Mouse (Mus musculus): Measurements from ENCODE around the gene Sap30. TPM values are rescaled to one million over a fixed set of nuclear protein-coding genes. Genes with fewer than 3 reads are reported as not detected.
"Not testable (repeated sequence)": the region's sequence is repeated elsewhere in the genome, so short reads cannot be mapped to it uniquely, and the experiment has no call there.

Gene Sap30
- polyA plus RNA-seq, 1 experiment, result 47.8 TPM

DNA sequence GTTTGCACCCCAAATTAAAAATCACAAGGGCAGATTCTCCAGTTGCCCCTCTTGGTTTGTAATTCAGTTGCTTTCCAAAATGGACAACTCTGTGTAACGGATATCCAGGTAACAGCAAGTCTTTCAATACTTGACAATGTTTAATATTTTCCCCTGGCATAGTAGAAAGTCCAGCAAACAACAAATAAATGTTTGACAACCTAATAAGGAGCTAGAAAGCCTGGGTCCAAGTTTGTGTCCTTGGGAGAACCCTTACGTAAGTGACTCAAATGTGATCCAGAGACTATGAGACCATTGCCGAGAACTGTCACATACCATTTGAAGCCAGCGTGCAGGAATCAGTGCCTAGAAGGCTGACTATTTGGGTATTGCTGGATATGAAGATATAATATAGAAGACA is 35.8 kb downstream of the Sap30 start:
- Histone ChIP-seq H3K4me1 (ENCODE audit: control insufficient read depth, insufficient read depth, low read length) (no peaks in the 10 kb centered on the region), H3K4me3 (ENCODE audit: insufficient read depth, low read length) (no peak overlapping the region), H3K27ac (ENCODE audit: insufficient read depth, low read depth, low read length) (no peak overlapping the region)
- no peak for TF ChIP-seq POLR2A (IDR thresholded peaks at IDR 0.05; ENCODE audit: borderline replicate concordance, low read depth, low read length)
- no peak for TF ChIP-seq CTCF (IDR thresholded peaks at IDR 0.05; ENCODE audit: low read depth, low read length)

GRCm38 (mm10) chr8:57450726-57451125 is 36.9 kb downstream of the Sap30 start:
- Histone ChIP-seq H3K27ac (ENCODE audit: insufficient read depth, low read depth, low read length) (no peak overlapping the region), H3K4me1 (ENCODE audit: control insufficient read depth, insufficient read depth, low read length) (no peaks in the 10 kb centered on the region), H3K4me3 (ENCODE audit: insufficient read depth, low read length) (no peak overlapping the region)
- TF ChIP-seq CTCF (IDR thresholded peaks at IDR 0.05; ENCODE audit: low read depth, low read length) (no peak), POLR2A (IDR thresholded peaks at IDR 0.05; ENCODE audit: borderline replicate concordance, low read depth, low read length) (no peak)

- not testable (repeated sequence) for H3K4me1 ChIP-seq (ENCODE audit: control insufficient read depth, insufficient read depth, low read length); H3K4me3 ChIP-seq (ENCODE audit: insufficient read depth, low read length); H3K27ac ChIP-seq (ENCODE audit: insufficient read depth, low read depth, low read length)
These were observed 41.8 kb downstream of the Sap30 start for GRCm38 (mm10) chr8:57445901-57446300.

- no peak overlapping the region for H3K27ac ChIP-seq (ENCODE audit: insufficient read depth, low read depth, low read length)
- peaks cover 10% of the 10 kb centered on the region for H3K4me1 ChIP-seq (ENCODE audit: control insufficient read depth, insufficient read depth, low read length)
- H3K4me3 ChIP-seq (ENCODE audit: insufficient read depth, low read length), result no peak overlapping the region
- TF ChIP-seq POLR2A (IDR thresholded peaks at IDR 0.05; ENCODE audit: borderline replicate concordance, low read depth, low read length), result no peak
- no peak for TF ChIP-seq CTCF (IDR thresholded peaks at IDR 0.05; ENCODE audit: low read depth, low read length)
These were observed 44.4 kb downstream of the Sap30 start for GRCm38 (mm10) chr8:57443289-57443688.

- Histone ChIP-seq H3K4me3 (ENCODE audit: insufficient read depth, low read length) (no peak overlapping the region), H3K27ac (ENCODE audit: insufficient read depth, low read depth, low read length) (no peak overlapping the region), H3K4me1 (ENCODE audit: control insufficient read depth, insufficient read depth, low read length) (peaks cover 11% of the 10 kb centered on the region)
- no peak for TF ChIP-seq CTCF (IDR thresholded peaks at IDR 0.05; ENCODE audit: low read depth, low read length)
- TF ChIP-seq POLR2A (IDR thresholded peaks at IDR 0.05; ENCODE audit: borderline replicate concordance, low read depth, low read length), result no peak
These were observed 46.1 kb downstream of the Sap30 start for GRCm38 (mm10) chr8:57441556-57441955.

- Histone ChIP-seq H3K4me1 (ENCODE audit: control insufficient read depth, insufficient read depth, low read length) (peaks cover 15% of the 10 kb centered on the region), H3K4me3 (ENCODE audit: insufficient read depth, low read length) (no peak overlapping the region), H3K27ac (ENCODE audit: insufficient read depth, low read depth, low read length) (no peak overlapping the region)
- TF ChIP-seq POLR2A (IDR thresholded peaks at IDR 0.05; ENCODE audit: borderline replicate concordance, low read depth, low read length), result no peak
- no peak for TF ChIP-seq CTCF (IDR thresholded peaks at IDR 0.05; ENCODE audit: low read depth, low read length)
These were observed 46.5 kb downstream of the Sap30 start for GRCm38 (mm10) chr8:57441131-57441530.

DNA sequence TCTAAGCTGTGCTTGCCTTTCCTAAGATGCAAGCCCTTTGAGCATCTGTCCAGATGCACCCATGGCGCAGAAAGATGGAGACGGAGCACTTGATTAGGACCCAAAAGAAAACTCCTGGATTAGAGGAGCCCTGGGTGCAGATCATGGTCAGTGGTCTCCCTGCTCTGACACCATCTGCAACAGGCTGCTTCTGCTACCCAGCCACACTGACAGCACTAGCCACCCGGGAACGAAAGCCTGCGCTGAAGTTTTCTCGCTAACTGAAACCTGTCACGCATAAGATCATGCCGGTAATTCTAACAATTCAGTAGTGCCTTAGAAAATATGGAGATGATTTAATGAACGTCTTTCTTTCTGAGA is 51.2 kb downstream of the Sap30 start:
- Histone ChIP-seq H3K4me3 (ENCODE audit: insufficient read depth, low read length) (no peak overlapping the region), H3K27ac (ENCODE audit: insufficient read depth, low read depth, low read length) (no peak overlapping the region), H3K4me1 (ENCODE audit: control insufficient read depth, insufficient read depth, low read length) (peaks cover 28% of the 10 kb centered on the region)
- TF ChIP-seq CTCF (IDR thresholded peaks at IDR 0.05; ENCODE audit: low read depth, low read length), result no peak
- no peak for TF ChIP-seq POLR2A (IDR thresholded peaks at IDR 0.05; ENCODE audit: borderline replicate concordance, low read depth, low read length)

DNA sequence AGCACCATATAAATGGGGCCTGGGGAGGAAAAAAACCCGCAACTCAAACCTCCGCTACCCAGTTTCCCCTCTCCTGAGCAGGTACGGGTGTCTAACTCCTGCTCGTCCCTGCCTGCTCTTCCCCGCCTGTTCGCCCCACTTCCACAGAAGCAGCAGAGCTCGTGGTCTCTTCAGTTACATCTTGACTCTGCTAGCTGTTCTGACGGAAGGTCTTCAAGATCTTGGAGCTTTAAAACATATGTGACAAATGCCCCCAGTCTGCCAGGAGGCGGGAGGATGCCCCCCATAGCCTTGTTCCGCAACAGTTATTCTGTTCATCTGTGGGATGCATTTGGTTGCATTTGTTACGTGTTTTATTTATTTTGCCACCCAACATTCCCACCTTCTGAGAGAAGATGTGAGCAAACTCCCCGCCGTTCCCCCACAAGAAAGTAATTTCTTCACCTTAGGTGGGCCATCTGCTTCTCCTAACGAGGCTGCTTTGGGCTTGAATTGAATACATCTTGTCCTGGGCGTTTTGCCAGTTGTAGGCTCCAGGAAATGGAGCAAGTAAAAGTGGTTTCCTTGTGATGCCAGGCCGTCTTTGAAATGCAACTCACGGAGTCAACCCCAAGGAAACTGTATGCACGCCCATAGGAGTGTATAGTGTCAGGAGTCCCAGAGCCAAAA is 51.8 kb downstream of the Sap30 start:
- H3K27ac ChIP-seq (ENCODE audit: insufficient read depth, low read depth, low read length), result no peak overlapping the region
- H3K4me3 ChIP-seq (ENCODE audit: insufficient read depth, low read length), result no peak overlapping the region
- peaks cover 28% of the 10 kb centered on the region for H3K4me1 ChIP-seq (ENCODE audit: control insufficient read depth, insufficient read depth, low read length)
- TF ChIP-seq CTCF (IDR thresholded peaks at IDR 0.05; ENCODE audit: low read depth, low read length), result no peak
- no peak for TF ChIP-seq POLR2A (IDR thresholded peaks at IDR 0.05; ENCODE audit: borderline replicate concordance, low read depth, low read length)

- peaks cover 26% of the 10 kb centered on the region for H3K4me1 ChIP-seq (ENCODE audit: control insufficient read depth, insufficient read depth, low read length)
- no peak overlapping the region for H3K4me3 ChIP-seq (ENCODE audit: insufficient read depth, low read length)
- no peak overlapping the region for H3K27ac ChIP-seq (ENCODE audit: insufficient read depth, low read depth, low read length)
- TF ChIP-seq CTCF (IDR thresholded peaks at IDR 0.05; ENCODE audit: low read depth, low read length), result no peak
- no peak for TF ChIP-seq POLR2A (IDR thresholded peaks at IDR 0.05; ENCODE audit: borderline replicate concordance, low read depth, low read length)
These were observed 54.9 kb downstream of the Sap30 start for GRCm38 (mm10) chr8:57432802-57433201.

Other genes with a start within 250 kb of the Sap30 start
- gene Hand2, start 166.9 kb downstream of the Sap30 start, polyA plus RNA-seq (2012; ENCODE audit: insufficient read depth, insufficient read length, missing spikeins), result not detected in 2 replicates
- not detected in 2 replicates for gene Scrg1, start 31.9 kb downstream of the Sap30 start, polyA plus RNA-seq (2012; ENCODE audit: insufficient read depth, insufficient read length, missing spikeins)
- gene Hmgb2, start 24.0 kb upstream of the Sap30 start, polyA plus RNA-seq (2012; ENCODE audit: insufficient read depth, insufficient read length, missing spikeins), result 55.6 and 95.1 TPM in 2 replicates
- gene Galnt7, start 165.2 kb upstream of the Sap30 start, polyA plus RNA-seq (2012; ENCODE audit: insufficient read depth, insufficient read length, missing spikeins), result 24.7 and 25.3 TPM in 2 replicates

Data from bone marrow macrophage, adult 2 months (primary cell).